Mouse (Mus musculus): ENCODE data around the gene Angptl8.

DNA sequence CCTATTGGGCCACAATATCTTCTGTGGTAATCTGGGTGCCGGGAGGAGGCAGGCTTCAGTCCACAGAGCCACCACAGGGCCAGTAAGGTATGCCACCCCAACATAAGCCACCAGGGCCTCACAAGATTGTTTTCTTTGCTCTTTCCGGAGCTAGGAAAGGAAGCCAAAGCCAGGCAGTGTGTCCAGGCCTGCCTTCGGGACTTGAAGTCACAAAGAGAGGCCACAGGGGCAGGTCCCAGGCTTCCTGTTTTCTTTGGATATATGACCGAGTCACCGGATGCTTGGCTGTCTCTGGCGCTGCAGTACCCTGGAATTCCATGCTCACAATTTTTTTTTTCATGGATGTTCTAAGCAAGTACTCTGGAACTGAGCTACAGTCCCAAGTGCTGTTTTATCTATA is 22.8 kb downstream of the Angptl8 start:
- peak; percentile 63 for TF ChIP-seq EP300 (IDR thresholded peaks at IDR 0.05; ENCODE audit: low read depth)
- TF ChIP-seq CTCF (IDR thresholded peaks at IDR 0.05; ENCODE audit: low read depth): no peak

Measured in liver, postnatal 0 days (tissue).